Mouse (Mus musculus) CH12.LX (cell line): Measurements from ENCODE around the gene Fam69b. TPM values are rescaled to one million over a fixed set of nuclear protein-coding genes. Genes with fewer than 3 reads are reported as not detected.

Experiments used
- DNase-seq: peaks from one replicate; pipeline ENCODE4 v3.0.0-alpha.2; 2013; ENCODE audit errors: extremely low read depth
- H3K27ac ChIP-seq: 2 replicates; pipeline ENCODE4 v1.5.1; 2012; ENCODE audit warnings: low read depth, mild to moderate bottlenecking, control low read depth, moderate library complexity; ENCODE audit not compliant: insufficient read depth
- H3K27me3 ChIP-seq: replicated peaks from 2 replicates; pipeline ENCODE3; 2012; ENCODE audit warnings: inconsistent platforms
- H3K36me3 ChIP-seq, 2 experiments: replicated peaks in 1 of 2; 2 replicates each; pipeline versions ENCODE3 to v1.6.1; 2012; ENCODE audit warnings: inconsistent platforms in 1 of 2, low read length in 1 of 2, mild to moderate bottlenecking in 1 of 2, mixed read lengths in 1 of 2, moderate library complexity in 1 of 2; ENCODE audit not compliant: control insufficient read depth in 1 of 2, insufficient read depth in 1 of 2
- H3K4me1 ChIP-seq, 2 experiments: 2 replicates each; pipeline ENCODE4 v1.6.1; 2012; ENCODE audit warnings: inconsistent platforms in 1 of 2, moderate library complexity in 1 of 2; ENCODE audit not compliant: insufficient read depth in 2 of 2, control insufficient read depth in 1 of 2
- H3K4me2 ChIP-seq: 2 replicates; pipeline ENCODE4 v1.6.1; 2012; ENCODE audit warnings: low read depth, mild to moderate bottlenecking, control low read depth; ENCODE audit not compliant: poor library complexity, insufficient read depth, severe bottlenecking
- H3K4me3 ChIP-seq, 3 experiments: fragments of 150-350 bp in 1 of 3; sonication (generic) in 1 of 3; replicated peaks in 1 of 3; 2 replicates each; pipeline versions ENCODE3 to v1.5.1; 2011 to 2012; ENCODE audit warnings: low read depth in 2 of 3, low read length in 2 of 3, mild to moderate bottlenecking in 2 of 3, moderate library complexity in 2 of 3, control low read depth in 1 of 3, improper control_type of control experiment in 1 of 3, inconsistent platforms in 1 of 3, mixed read lengths in 1 of 3; ENCODE audit not compliant: poor library complexity in 1 of 3
- H3K79me2 ChIP-seq: replicated peaks from 2 replicates; pipeline ENCODE4 v1.6.1; 2012; ENCODE audit warnings: mild to moderate bottlenecking, moderate library complexity; ENCODE audit not compliant: control insufficient read depth, poor library complexity, insufficient read depth, severe bottlenecking; ENCODE audit errors: extremely low read depth
- H3K9ac ChIP-seq: 2 replicates; pipeline ENCODE4 v1.6.1; 2012; ENCODE audit warnings: low read depth, mild to moderate bottlenecking, control low read depth, moderate library complexity; ENCODE audit not compliant: insufficient read depth
- H3K9me3 ChIP-seq: replicated peaks from 2 replicates; pipeline ENCODE3; 2012; ENCODE audit warnings: low read length, inconsistent platforms, mixed read lengths
- CHD1 ChIP-seq: IDR thresholded peaks from 2 replicates; pipeline ENCODE4 v1.6.1; 2012; ENCODE audit warnings: low read depth, low read length, improper control_type of control experiment, inconsistent platforms
- CHD2 ChIP-seq: IDR thresholded peaks from 2 replicates; pipeline ENCODE4 v1.6.1; 2011; ENCODE audit warnings: low read length, improper control_type of control experiment
- CTCF ChIP-seq, 2 experiments: IDR thresholded peaks in 1 of 2; conservative IDR thresholded peaks in 1 of 2; 2 replicates each; pipeline ENCODE4 v1.5.1; 2011 to 2012; ENCODE audit warnings: low read depth in 2 of 2, low read length in 2 of 2, improper control_type of control experiment in 1 of 2, inconsistent platforms in 1 of 2, mild to moderate bottlenecking in 1 of 2, moderate library complexity in 1 of 2
- E2F4 ChIP-seq: IDR thresholded peaks from 2 replicates; pipeline ENCODE4 v1.6.1; 2011; ENCODE audit warnings: low read depth, low read length, improper control_type of control experiment; ENCODE audit not compliant: insufficient replicate concordance
- ELF1 ChIP-seq: IDR thresholded peaks from 2 replicates; pipeline ENCODE4 v1.6.1; 2014; ENCODE audit warnings: low read depth, mild to moderate bottlenecking, inconsistent platforms, low read length, improper control_type of control experiment
- EP300 ChIP-seq: IDR thresholded peaks from 2 replicates; pipeline ENCODE4 v1.6.1; 2011; ENCODE audit warnings: low read length, improper control_type of control experiment
- GABPA ChIP-seq: IDR thresholded peaks from 2 replicates; pipeline ENCODE4 v1.6.1; 2012; ENCODE audit warnings: low read depth, low read length, improper control_type of control experiment, inconsistent platforms; ENCODE audit not compliant: insufficient replicate concordance
- JUN ChIP-seq: IDR thresholded peaks from 2 replicates; pipeline ENCODE4 v1.6.1; 2011; ENCODE audit warnings: low read depth, mild to moderate bottlenecking, low read length, improper control_type of control experiment, moderate library complexity; ENCODE audit not compliant: insufficient read depth
- JUND ChIP-seq: conservative IDR thresholded peaks from 2 replicates; pipeline ENCODE4 v1.6.1; 2011; ENCODE audit warnings: low read depth, low read length, improper control_type of control experiment
- KAT2A ChIP-seq: IDR thresholded peaks from 2 replicates; pipeline ENCODE4 v1.6.1; 2012; ENCODE audit warnings: low read length, improper control_type of control experiment, inconsistent platforms; ENCODE audit not compliant: insufficient replicate concordance
- MAX ChIP-seq: IDR thresholded peaks from 2 replicates; pipeline ENCODE4 v1.6.1; 2011; ENCODE audit warnings: low read length, improper control_type of control experiment
- MAZ ChIP-seq: IDR thresholded peaks from 2 replicates; pipeline ENCODE4 v1.6.1; 2012; ENCODE audit warnings: low read depth, mild to moderate bottlenecking, inconsistent platforms, low read length, improper control_type of control experiment, moderate library complexity
- NELFE ChIP-seq: IDR thresholded peaks from 2 replicates; pipeline ENCODE4 v1.6.1; 2011; ENCODE audit warnings: low read depth, low read length, improper control_type of control experiment
- NRF1 ChIP-seq: IDR thresholded peaks from 2 replicates; pipeline ENCODE4 v1.6.1; 2014; ENCODE audit warnings: low read depth, mild to moderate bottlenecking, inconsistent platforms, low read length, improper control_type of control experiment, moderate library complexity
- POLR2AphosphoS2 ChIP-seq: IDR thresholded peaks from 2 replicates; pipeline ENCODE4 v1.6.1; 2011; ENCODE audit warnings: low read depth, low read length, improper control_type of control experiment
- RAD21 ChIP-seq: IDR thresholded peaks from 2 replicates; pipeline ENCODE4 v1.6.1; 2011; ENCODE audit warnings: low read depth, mild to moderate bottlenecking, low read length, improper control_type of control experiment, moderate library complexity
- RCOR1 ChIP-seq: conservative IDR thresholded peaks from 2 replicates; pipeline ENCODE4 v1.6.1; 2012; ENCODE audit warnings: low read depth, mild to moderate bottlenecking, inconsistent platforms, low read length, improper control_type of control experiment
- SIN3A ChIP-seq: IDR thresholded peaks from 2 replicates; pipeline ENCODE4 v1.6.1; 2012; ENCODE audit warnings: low read length, improper control_type of control experiment, inconsistent platforms
- TBP ChIP-seq: conservative IDR thresholded peaks from 2 replicates; pipeline ENCODE4 v1.6.1; 2011; ENCODE audit warnings: low read depth, low read length, improper control_type of control experiment
- TCF12 ChIP-seq: IDR thresholded peaks from 2 replicates; pipeline ENCODE4 v1.6.1; 2014; ENCODE audit warnings: low read depth, mild to moderate bottlenecking, inconsistent platforms, low read length, improper control_type of control experiment
- UBTF ChIP-seq: IDR thresholded peaks from 2 replicates; pipeline ENCODE4 v1.6.1; 2012; ENCODE audit warnings: low read depth, mild to moderate bottlenecking, inconsistent platforms, low read length, improper control_type of control experiment, moderate library complexity
- USF2 ChIP-seq: conservative IDR thresholded peaks from 2 replicates; pipeline ENCODE4 v1.6.1; 2011; ENCODE audit warnings: low read depth, low read length, improper control_type of control experiment
- ZC3H11A ChIP-seq: IDR thresholded peaks from 2 replicates; pipeline ENCODE4 v1.6.1; 2012; ENCODE audit warnings: low read depth, mild to moderate bottlenecking, inconsistent platforms, low read length, improper control_type of control experiment
- ZKSCAN1 ChIP-seq: IDR thresholded peaks from 2 replicates; pipeline ENCODE4 v1.6.1; 2012; ENCODE audit warnings: low read depth, inconsistent platforms, low read length, improper control_type of control experiment, borderline replicate concordance
- ZMIZ1 ChIP-seq: IDR thresholded peaks from 2 replicates; pipeline ENCODE4 v1.6.1; 2012; ENCODE audit warnings: low read depth, mild to moderate bottlenecking, inconsistent platforms, low read length, improper control_type of control experiment
- dilution Hi-C: fragments of 300-500 bp; cut with MboI; formaldehyde crosslinking; loops from 2 replicates; pipeline ENCODE4 v1.14.3; 2020; ENCODE audit warnings: low sequenced_read_pairs; ENCODE audit not compliant: extremely low pct_unique_long_range_greater_than_20kb, extremely low pct_ligation_motif_present
- in situ Hi-C: fragments of 300-500 bp; cut with MboI; formaldehyde crosslinking; loops from 3 replicates; pipeline ENCODE4 v1.14.3; 2019; ENCODE audit warnings: low sequenced_read_pairs, low pct_ligation_motif_present, low pct_unique_long_range_greater_than_20kb, mixed read lengths
- polyA plus RNA-seq: library from polyadenylated mRNA; unstranded; fragments of >175 nt; gene quantifications from 2 replicates; pipeline ENCODE4 v1.2.1, GENCODE M21; 2012; ENCODE audit warnings: low read depth; ENCODE audit not compliant: insufficient read length
- total RNA-seq, 2 experiments: library from RNA; depleted of rRNA; stranded (reverse); fragments of 300-350 nt in 1 of 2; fragments of >200 nt in 1 of 2; gene quantifications; 2 replicates each; pipeline ENCODE4 v1.2.3; 2012 to 2014

Gene Fam69b
- total and polyA plus RNA-seq, 3 experiments, result 0.16 to 1.2 TPM; not detected in 1

DNA sequence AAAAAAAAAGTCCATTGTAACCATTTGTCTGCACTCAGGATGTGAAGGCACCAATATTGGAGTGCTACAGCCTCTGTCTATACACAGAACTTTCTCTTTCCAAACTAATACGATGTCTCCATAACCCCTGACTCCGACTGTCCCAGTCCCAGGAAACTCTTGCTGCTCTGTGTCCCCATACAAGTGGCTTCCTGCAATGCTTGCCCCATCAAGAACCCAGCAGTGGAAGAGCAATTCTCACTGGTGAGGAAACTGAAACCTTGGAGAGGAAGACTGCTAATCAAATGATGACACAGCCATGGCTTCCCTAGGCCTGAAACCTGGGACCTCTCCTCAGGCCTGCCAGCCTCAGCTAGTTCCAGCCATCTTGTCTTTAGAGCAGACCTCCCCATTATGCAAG lies 30.4 kb upstream of the Fam69b start:
- H3K9me3 ChIP-seq, result no peaks in the 10 kb centered on the region
- no peak overlapping the region for H3K4me2 ChIP-seq
- peaks cover 12% of the 10 kb centered on the region for H3K27me3 ChIP-seq
- dilution Hi-C loops, result no loop called here
- no peaks in the 10 kb centered on the region for H3K79me2 ChIP-seq
- DNase-seq, result no peak
- no peak for TF ChIP-seq KAT2A
- no peak for TF ChIP-seq E2F4
- no peak for TF ChIP-seq CTCF (conservative IDR thresholded peaks at IDR 0.05 in 1 of 2, IDR thresholded peaks at IDR 0.05 in 1 of 2; ENCODE audit: low read depth in 2 of 2, low read length in 2 of 2)
- no peak for TF ChIP-seq RAD21
- no peak for TF ChIP-seq TCF12
- TF ChIP-seq JUN, result no peak
- TF ChIP-seq RCOR1, result no peak
- TF ChIP-seq SIN3A, result no peak
- no peak for TF ChIP-seq NRF1
- no peak for TF ChIP-seq EP300
- no peak for TF ChIP-seq ZKSCAN1
- no peak for TF ChIP-seq UBTF
- no peak for TF ChIP-seq GABPA
- no peak for TF ChIP-seq MAZ
- no peak for TF ChIP-seq ELF1
- no peak for TF ChIP-seq NELFE
- TF ChIP-seq MAX, result no peak
- TF ChIP-seq CHD2, result no peak
- no peak for TF ChIP-seq USF2
- no peak for TF ChIP-seq ZMIZ1
- peaks cover 0 to 1% of the 10 kb centered on the region in 2 experiments; a peak in 2 of 4 replicates for H3K4me1 ChIP-seq
- no peak overlapping the region for H3K27ac ChIP-seq
- in situ Hi-C loops, result no loop called here
- no peak overlapping the region for H3K9ac ChIP-seq
- peaks cover 0 to 27% of the 10 kb centered on the region in 2 experiments for H3K36me3 ChIP-seq
- no peak overlapping the region for H3K4me3 ChIP-seq

DNA sequence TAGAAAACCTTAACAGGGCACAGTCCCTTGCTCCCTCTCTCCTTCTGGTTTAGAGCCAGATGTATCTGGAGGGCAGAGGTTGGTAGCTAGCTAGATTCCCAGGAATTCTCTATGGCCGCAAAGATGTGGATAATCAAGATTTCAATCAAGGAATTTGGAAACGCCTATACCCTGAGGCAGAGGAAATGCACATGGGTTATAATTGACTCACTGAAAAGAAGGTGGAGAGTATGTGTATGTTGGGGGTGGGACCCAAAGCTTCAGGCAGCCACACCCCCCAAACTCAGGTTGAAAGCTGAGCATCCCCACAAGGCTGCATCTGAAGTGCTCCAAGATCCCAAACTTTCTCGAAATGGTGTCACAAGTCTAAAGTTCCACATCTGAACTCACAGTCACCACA lies 29.8 kb upstream of the Fam69b start:
- H3K4me2 ChIP-seq, result no peak overlapping the region
- peaks cover 18% of the 10 kb centered on the region for H3K27me3 ChIP-seq
- H3K4me1 ChIP-seq, result peaks cover 3 to 8% of the 10 kb centered on the region in 2 experiments; a peak in 3 of 4 replicates
- no peak overlapping the region for H3K27ac ChIP-seq
- dilution Hi-C loops (no loop called here), in situ Hi-C loops (no loop called here)
- no peaks in the 10 kb centered on the region for H3K79me2 ChIP-seq
- TF ChIP-seq JUND, result no peak
- no peak for TF ChIP-seq TCF12
- TF ChIP-seq TBP, result no peak
- no peak for TF ChIP-seq E2F4
- TF ChIP-seq CHD1, result no peak
- no peak for TF ChIP-seq NRF1
- no peak for TF ChIP-seq ELF1
- TF ChIP-seq ZC3H11A, result no peak
- TF ChIP-seq POLR2AphosphoS2, result no peak
- H3K4me3 ChIP-seq, result no peak overlapping the region
- H3K36me3 ChIP-seq, result peaks cover 0 to 20% of the 10 kb centered on the region in 2 experiments
- H3K9ac ChIP-seq, result no peak overlapping the region
- no peak for DNase-seq
- no peaks in the 10 kb centered on the region for H3K9me3 ChIP-seq
